15 mouse cellular contexts compared by ENCODE assay signal in genomic region chr10:37667031-37667745, GRCm38 (mm10).
DNase-seq lines count a peak whose midpoint lies in the region; ATAC-seq and TF ChIP-seq lines count a peak whose summit lies in the region.
"Had no signal": no experiment of that assay in that cellular context is flagged by ENCODE, and none has a peak within 500 bp of the region (broad histone marks: within the 10 kb centered on the region; RNA-seq: fewer than 3 reads in every experiment).

No protein-coding gene starts in this region.

- no peak overlapping the region for H3K9ac ChIP-seq in hindbrain, embryonic 11.5 days (ENCODE audit: low read depth, low read length)
- H3K9ac ChIP-seq in hindbrain, postnatal 0 days (replicated peaks; ENCODE audit: low read length), result no peak overlapping the region
- no peak overlapping the region for H3K9ac ChIP-seq in hindbrain, embryonic 13.5 days
- H3K9ac ChIP-seq in neural tube, embryonic 11.5 days (ENCODE audit: low read length), result no peak overlapping the region
- H3K9ac ChIP-seq in stomach, postnatal 0 days (ENCODE audit: low read length), result no peak overlapping the region
- H3K9ac ChIP-seq: heart, embryonic 12.5 days; lung, embryonic 15.5 days had no signal

- H3K9me3 ChIP-seq in hindbrain, embryonic 11.5 days (ENCODE audit: control insufficient read depth, low read length), result no peaks in the 10 kb centered on the region
- no peaks in the 10 kb centered on the region for H3K9me3 ChIP-seq in hindbrain, postnatal 0 days (ENCODE audit: low read length)
- H3K9me3 ChIP-seq in hindbrain, embryonic 13.5 days, result no peaks in the 10 kb centered on the region
- no peaks in the 10 kb centered on the region for H3K9me3 ChIP-seq in neural tube, embryonic 11.5 days (ENCODE audit: control insufficient read depth, low read length)
- no peaks in the 10 kb centered on the region for H3K9me3 ChIP-seq in stomach, postnatal 0 days (ENCODE audit: control insufficient read depth, low read length)
- H3K9me3 ChIP-seq: heart, embryonic 12.5 days; lung, embryonic 15.5 days had no signal

- TF ChIP-seq CTCF in hindbrain, postnatal 0 days (IDR thresholded peaks at IDR 0.05; ENCODE audit: low read depth), result no peak
- no peak for TF ChIP-seq CTCF in stomach, postnatal 0 days (IDR thresholded peaks at IDR 0.05; ENCODE audit: low read depth)

- peak; percentile 88 for ATAC-seq in hindbrain, embryonic 11.5 days (ENCODE audit: low FRiP score)
- no peak for ATAC-seq in hindbrain, postnatal 0 days
- ATAC-seq in hindbrain, embryonic 13.5 days (ENCODE audit: low FRiP score), result peak; percentile 60
- peak; percentile 90 for ATAC-seq in neural tube, embryonic 11.5 days (ENCODE audit: insufficient read depth, low FRiP score, low TSS enrichment)
- no peak for ATAC-seq in inflammation-experienced regulatory T-cells, adult 6 months
- ATAC-seq in stomach, postnatal 0 days (ENCODE audit: low FRiP score, low TSS enrichment), result no peak

- 21% methylated on average over 7 of the region's 7 CpGs for WGBS in hindbrain, embryonic 11.5 days
- WGBS in hindbrain, postnatal 0 days, result 24% methylated on average over 7 of the region's 7 CpGs
- WGBS in hindbrain, embryonic 13.5 days, result 12% methylated on average over 7 of the region's 7 CpGs
- 38% methylated on average over 7 of the region's 7 CpGs for WGBS in neural tube, embryonic 11.5 days
- WGBS in stomach, postnatal 0 days, result 68% methylated on average over 7 of the region's 7 CpGs

- no peak overlapping the region for H3K4me2 ChIP-seq in hindbrain, embryonic 11.5 days (replicated peaks; ENCODE audit: low read depth, low read length)
- no peak overlapping the region for H3K4me2 ChIP-seq in hindbrain, postnatal 0 days (ENCODE audit: low read depth, low read length)
- no peak overlapping the region for H3K4me2 ChIP-seq in hindbrain, embryonic 13.5 days
- H3K4me2 ChIP-seq in neural tube, embryonic 11.5 days (ENCODE audit: low read depth), result no peak overlapping the region
- H3K4me2 ChIP-seq in stomach, postnatal 0 days (replicated peaks; ENCODE audit: low read depth), result no peak overlapping the region
- H3K4me2 ChIP-seq: heart, embryonic 12.5 days; liver, embryonic 11.5 days; lung, embryonic 15.5 days had no signal

- H3K27me3 ChIP-seq in hindbrain, embryonic 11.5 days (ENCODE audit: control insufficient read depth, insufficient read depth, low read length), result no peaks in the 10 kb centered on the region
- H3K27me3 ChIP-seq in hindbrain, postnatal 0 days (ENCODE audit: insufficient read depth, low read length), result no peaks in the 10 kb centered on the region
- no peaks in the 10 kb centered on the region for H3K27me3 ChIP-seq in hindbrain, embryonic 13.5 days
- no peaks in the 10 kb centered on the region for H3K27me3 ChIP-seq in neural tube, embryonic 11.5 days (ENCODE audit: control insufficient read depth, insufficient read depth, low read length)
- no peaks in the 10 kb centered on the region for H3K27me3 ChIP-seq in stomach, postnatal 0 days (ENCODE audit: control insufficient read depth, insufficient read depth, low read length)
- H3K27me3 ChIP-seq: heart, embryonic 12.5 days; lung, embryonic 15.5 days had no signal

- peaks cover 7% of the 10 kb centered on the region; the same call in 1 of the 2 replicates for H3K4me1 ChIP-seq in hindbrain, embryonic 11.5 days (replicated peaks; ENCODE audit: control insufficient read depth, insufficient read depth, low read length)
- no peaks in the 10 kb centered on the region for H3K4me1 ChIP-seq in hindbrain, postnatal 0 days (ENCODE audit: insufficient read depth, low read length)
- H3K4me1 ChIP-seq in hindbrain, embryonic 13.5 days (replicated peaks), result peaks cover 11% of the 10 kb centered on the region
- peaks cover 2% of the 10 kb centered on the region; the same call in 1 of the 2 replicates for H3K4me1 ChIP-seq in neural tube, embryonic 11.5 days (ENCODE audit: control insufficient read depth, insufficient read depth, low read length)
- no peaks in the 10 kb centered on the region for H3K4me1 ChIP-seq in stomach, postnatal 0 days (replicated peaks; ENCODE audit: control insufficient read depth, insufficient read depth)
- H3K4me1 ChIP-seq: heart, embryonic 12.5 days; lung, embryonic 15.5 days had no signal

- peak; percentile 52 for DNase-seq in hindbrain, embryonic 11.5 days (ENCODE audit: low spot score)
- no peak for DNase-seq in hindbrain, postnatal 0 days (ENCODE audit: low spot score)
- peak; percentile 23 for DNase-seq in embryo, embryonic 9.5 days (ENCODE audit: extremely low spot score)
- DNase-seq in neural tube, embryonic 11.5 days (ENCODE audit: low spot score), result peak; percentile 59
- no peak for DNase-seq in lung, postnatal 4 days
- DNase-seq in stomach, postnatal 0 days (ENCODE audit: low spot score), result no peak
- DNase-seq: cerebellum, adult 11 months; gastrocnemius, postnatal 14 days; right cerebral cortex, postnatal 14 days; thymus, adult 18-20 months had no signal

- peak overlapping the region; percentile 63; the same call in 1 of the 2 replicates for H3K27ac ChIP-seq in hindbrain, embryonic 11.5 days (ENCODE audit: low read depth, low read length)
- no peak overlapping the region for H3K27ac ChIP-seq in hindbrain, postnatal 0 days
- H3K27ac ChIP-seq in hindbrain, embryonic 13.5 days, result no peak overlapping the region
- H3K27ac ChIP-seq in neural tube, embryonic 11.5 days (ENCODE audit: low read depth, low read length), result 0 out of 2 replicates have a peak overlapping the region, but pooled peaks have one; percentile 17
- no peak overlapping the region for H3K27ac ChIP-seq in stomach, postnatal 0 days (replicated peaks)
- H3K27ac ChIP-seq: lung, embryonic 15.5 days had no signal

- H3K36me3 ChIP-seq in hindbrain, embryonic 11.5 days (ENCODE audit: control insufficient read depth, insufficient read depth, low read length), result no peaks in the 10 kb centered on the region
- no peaks in the 10 kb centered on the region for H3K36me3 ChIP-seq in hindbrain, postnatal 0 days (ENCODE audit: insufficient read depth, low read length)
- H3K36me3 ChIP-seq in hindbrain, embryonic 13.5 days, result no peaks in the 10 kb centered on the region
- H3K36me3 ChIP-seq in neural tube, embryonic 11.5 days (ENCODE audit: control insufficient read depth, insufficient read depth, low read length), result no peaks in the 10 kb centered on the region
- no peaks in the 10 kb centered on the region for H3K36me3 ChIP-seq in stomach, postnatal 0 days (ENCODE audit: control insufficient read depth, insufficient read depth, low read length)
- H3K36me3 ChIP-seq: heart, embryonic 12.5 days; lung, embryonic 15.5 days had no signal

- TF ChIP-seq EP300 in stomach, postnatal 0 days (optimal IDR thresholded peaks at IDR 0.05), result no peak

- H3K4me3 ChIP-seq in hindbrain, embryonic 11.5 days (ENCODE audit: low read depth, low read length), result no peak overlapping the region
- no peak overlapping the region for H3K4me3 ChIP-seq in hindbrain, postnatal 0 days (ENCODE audit: low read length)
- H3K4me3 ChIP-seq in hindbrain, embryonic 13.5 days, result no peak overlapping the region
- H3K4me3 ChIP-seq in neural tube, embryonic 11.5 days (ENCODE audit: low read depth, low read length), result no peak overlapping the region
- no peak overlapping the region for H3K4me3 ChIP-seq in stomach, postnatal 0 days (ENCODE audit: low read depth, low read length)
- H3K4me3 ChIP-seq: heart, embryonic 12.5 days; lung, embryonic 15.5 days had no signal

Comparison
In these comparisons a context has a peak if more than half of its experiments do, and no peak if none do; other contexts are left out.
1. ATAC-seq: peak in hindbrain, embryonic 11.5 days (single experiment), hindbrain, embryonic 13.5 days (single experiment) and neural tube, embryonic 11.5 days (single experiment); none in hindbrain, postnatal 0 days (single experiment), inflammation-experienced regulatory T-cells, adult 6 months (single experiment) and stomach, postnatal 0 days (single experiment).
2. DNase-seq: peak in hindbrain, embryonic 11.5 days (single experiment), embryo, embryonic 9.5 days (single experiment) and neural tube, embryonic 11.5 days (single experiment); none in hindbrain, postnatal 0 days (single experiment), lung, postnatal 4 days (0 of 2) and stomach, postnatal 0 days (single experiment).
3. H3K27ac ChIP-seq: peak in hindbrain, embryonic 11.5 days (single experiment) and neural tube, embryonic 11.5 days (single experiment); none in hindbrain, postnatal 0 days (single experiment), hindbrain, embryonic 13.5 days (single experiment) and stomach, postnatal 0 days (single experiment).